Mouse (Mus musculus): ENCODE data around the gene Gm28047. TPM values are rescaled to one million over a fixed set of nuclear protein-coding genes. Genes with fewer than 3 reads are reported as not detected.

Gene Gm28047
- polyA plus RNA-seq, 1 experiment from 2014 or later: not detected

GRCm38 (mm10) chr15:102518859-102519201 lies 106.0 kb downstream of the Gm28047 start:
- Histone ChIP-seq H3K9ac (replicated peaks) (peak overlapping the region; percentile 88), H3K4me3 (peak overlapping the region; percentile 76), H3K4me2 (replicated peaks) (peak overlapping the region; percentile 85), H3K27ac (replicated peaks) (peak overlapping the region; percentile 100), H3K4me1 (peaks cover 35% of the 10 kb centered on the region), H3K9me3 (no peaks in the 10 kb centered on the region), H3K36me3 (peaks cover 24% of the 10 kb centered on the region), H3K27me3 (no peaks in the 10 kb centered on the region)
- ATAC-seq (replicated peaks): no peak
- WGBS: 19% methylated on average over 9 of the region's 9 CpGs

- Histone ChIP-seq H3K4me2 (replicated peaks) (peak within 1 kb of the TSS; percentile 85), H3K27ac (replicated peaks) (peak within 1 kb of the TSS; percentile 100), H3K27me3 (no peaks in the 10 kb centered on the region), H3K36me3 (peaks cover 20% of the 10 kb centered on the region; the same call in 1 of the 2 replicates), H3K9me3 (no peaks in the 10 kb centered on the region), H3K9ac (replicated peaks) (peak within 1 kb of the TSS; percentile 88), H3K4me3 (peak within 1 kb of the TSS; percentile 76), H3K4me1 (peaks cover 38% of the 10 kb centered on the region)
- WGBS: under 1% methylated on average over 60 of the region's 60 CpGs
- ATAC-seq (replicated peaks): peak; percentile 92
Measured at GRCm38 (mm10) chr15:102517976-102518858, 106.7 kb downstream of the Gm28047 start, which contains the start of gene Tarbp2. Gene Tarbp2 (plus strand): TSS chr15:102518192.

GRCm38 (mm10) chr15:102517631-102517975 lies 107.3 kb downstream of the Gm28047 start:
- H3K9me3 ChIP-seq: no peaks in the 10 kb centered on the region
- no peaks in the 10 kb centered on the region for H3K27me3 ChIP-seq
- peak overlapping the region; percentile 100 for H3K27ac ChIP-seq (replicated peaks)
- WGBS: under 1% methylated on average over 10 of the region's 10 CpGs
- H3K9ac ChIP-seq (replicated peaks): peak overlapping the region; percentile 84
- peak overlapping the region; percentile 76 for H3K4me3 ChIP-seq
- no peak for ATAC-seq (replicated peaks)
- H3K36me3 ChIP-seq: peaks cover 19% of the 10 kb centered on the region; the same call in 1 of the 2 replicates
- peaks cover 44% of the 10 kb centered on the region for H3K4me1 ChIP-seq
- peak overlapping the region; percentile 85 for H3K4me2 ChIP-seq (replicated peaks)

GRCm38 (mm10) chr15:102516728-102517404 lies 108.0 kb downstream of the Gm28047 start, which contains the start of gene Map3k12:
Gene Map3k12 (minus strand): TSS chr15:102517064.
- Histone ChIP-seq H3K4me1 (peaks cover 51% of the 10 kb centered on the region), H3K27ac (replicated peaks) (peak within 1 kb of the TSS; percentile 100), H3K36me3 (peaks cover 12% of the 10 kb centered on the region; the same call in 1 of the 2 replicates), H3K9ac (replicated peaks) (peak within 1 kb of the TSS; percentile 88), H3K27me3 (no peaks in the 10 kb centered on the region), H3K9me3 (no peaks in the 10 kb centered on the region), H3K4me2 (replicated peaks) (peak within 1 kb of the TSS; percentile 85), H3K4me3 (peak within 1 kb of the TSS; percentile 76)
- WGBS: under 1% methylated on average over 43 of the region's 43 CpGs
- ATAC-seq (replicated peaks): peak; percentile 6; the same call in 1 of the 2 replicates

- no peak for ATAC-seq (replicated peaks)
- H3K4me2 ChIP-seq (replicated peaks): peak overlapping the region; percentile 85
- peaks cover 56% of the 10 kb centered on the region for H3K4me1 ChIP-seq
- no peaks in the 10 kb centered on the region for H3K9me3 ChIP-seq
- peak overlapping the region; percentile 100 for H3K27ac ChIP-seq (replicated peaks)
- peak overlapping the region; percentile 84 for H3K9ac ChIP-seq (replicated peaks)
- WGBS: 1% methylated on average over 12 of the region's 12 CpGs
- peak overlapping the region; percentile 76 for H3K4me3 ChIP-seq
- peaks cover 6% of the 10 kb centered on the region; the same call in 1 of the 2 replicates for H3K36me3 ChIP-seq
- no peaks in the 10 kb centered on the region for H3K27me3 ChIP-seq
Measured at GRCm38 (mm10) chr15:102516293-102516692, 108.6 kb downstream of the Gm28047 start.

- Histone ChIP-seq H3K4me1 (peaks cover 61% of the 10 kb centered on the region), H3K27me3 (no peaks in the 10 kb centered on the region), H3K4me2 (replicated peaks) (peak overlapping the region; percentile 85), H3K27ac (replicated peaks) (peak overlapping the region; percentile 100), H3K4me3 (peak overlapping the region; percentile 76), H3K9me3 (no peaks in the 10 kb centered on the region), H3K9ac (replicated peaks) (peak overlapping the region; percentile 84), H3K36me3 (0 out of 2 replicates have a peak, but pooled peaks cover 1% of the 10 kb centered on the region)
- WGBS: 57% methylated on average over 4 of the region's 4 CpGs
- ATAC-seq (replicated peaks): no peak
Measured at GRCm38 (mm10) chr15:102515791-102516190, 109.1 kb downstream of the Gm28047 start.

- H3K4me2 ChIP-seq (replicated peaks): peak overlapping the region; percentile 85
- H3K4me3 ChIP-seq: peak overlapping the region; percentile 76
- no peaks in the 10 kb centered on the region for H3K9me3 ChIP-seq
- no peaks in the 10 kb centered on the region for H3K27me3 ChIP-seq
- H3K36me3 ChIP-seq: no peaks in the 10 kb centered on the region
- no peak overlapping the region for H3K27ac ChIP-seq (replicated peaks)
- H3K4me1 ChIP-seq: peaks cover 65% of the 10 kb centered on the region
- 78% methylated on average over 2 of the region's 2 CpGs for WGBS
- no peak overlapping the region for H3K9ac ChIP-seq (replicated peaks)
- ATAC-seq (replicated peaks): no peak
Measured at GRCm38 (mm10) chr15:102515261-102515660, 109.6 kb downstream of the Gm28047 start.

- Histone ChIP-seq H3K4me3 (no peak overlapping the region), H3K9me3 (no peaks in the 10 kb centered on the region), H3K9ac (replicated peaks) (no peak overlapping the region), H3K4me1 (peaks cover 66% of the 10 kb centered on the region), H3K27me3 (no peaks in the 10 kb centered on the region), H3K27ac (replicated peaks) (no peak overlapping the region), H3K36me3 (peaks cover 2% of the 10 kb centered on the region; the same call in 1 of the 2 replicates), H3K4me2 (replicated peaks) (no peak overlapping the region)
- WGBS: 80% methylated on average over 3 of the region's 3 CpGs
- ATAC-seq (replicated peaks): no peak
Measured at GRCm38 (mm10) chr15:102513004-102513403, 111.9 kb downstream of the Gm28047 start.

- no peak overlapping the region for H3K9ac ChIP-seq (replicated peaks)
- no peak overlapping the region for H3K4me3 ChIP-seq
- no peak overlapping the region for H3K4me2 ChIP-seq (replicated peaks)
- H3K36me3 ChIP-seq: peaks cover 3% of the 10 kb centered on the region; the same call in 1 of the 2 replicates
- no peaks in the 10 kb centered on the region for H3K9me3 ChIP-seq
- no peak for ATAC-seq (replicated peaks)
- no peak overlapping the region for H3K27ac ChIP-seq (replicated peaks)
- H3K4me1 ChIP-seq: peaks cover 66% of the 10 kb centered on the region
- H3K27me3 ChIP-seq: no peaks in the 10 kb centered on the region
Measured at GRCm38 (mm10) chr15:102512471-102512870, 112.4 kb downstream of the Gm28047 start.

- Histone ChIP-seq H3K9ac (replicated peaks) (peak overlapping the region; percentile 23; the same call in 1 of the 2 replicates), H3K27me3 (no peaks in the 10 kb centered on the region), H3K9me3 (no peaks in the 10 kb centered on the region), H3K27ac (replicated peaks) (peak overlapping the region; percentile 90), H3K4me1 (peaks cover 66% of the 10 kb centered on the region), H3K4me3 (no peak overlapping the region), H3K36me3 (peaks cover 4% of the 10 kb centered on the region; the same call in 1 of the 2 replicates), H3K4me2 (replicated peaks) (no peak overlapping the region)
- ATAC-seq (replicated peaks): no peak
- 35% methylated on average over 5 of the region's 5 CpGs for WGBS
Measured at GRCm38 (mm10) chr15:102512010-102512409, 112.9 kb downstream of the Gm28047 start.

- ATAC-seq (replicated peaks): no peak
- 16% methylated on average over 6 of the region's 6 CpGs for WGBS
Measured at GRCm38 (mm10) chr15:102511285-102511833, 113.5 kb downstream of the Gm28047 start.

More at GRCm38 (mm10) chr15:102511285-102511833, 113.5 kb downstream of the Gm28047 start:
- Histone ChIP-seq H3K9me3 (no peaks in the 10 kb centered on the region), H3K27me3 (no peaks in the 10 kb centered on the region), H3K4me1 (peaks cover 66% of the 10 kb centered on the region), H3K4me3 (peak overlapping the region; percentile 79), H3K36me3 (peaks cover 4% of the 10 kb centered on the region; the same call in 1 of the 2 replicates), H3K4me2 (replicated peaks) (peak overlapping the region; percentile 86), H3K9ac (replicated peaks) (peak overlapping the region; percentile 65; the same call in 1 of the 2 replicates), H3K27ac (replicated peaks) (peak overlapping the region; percentile 90)
